Mouse (Mus musculus): ENCODE results near the gene Hist1h2ai.

DNA sequence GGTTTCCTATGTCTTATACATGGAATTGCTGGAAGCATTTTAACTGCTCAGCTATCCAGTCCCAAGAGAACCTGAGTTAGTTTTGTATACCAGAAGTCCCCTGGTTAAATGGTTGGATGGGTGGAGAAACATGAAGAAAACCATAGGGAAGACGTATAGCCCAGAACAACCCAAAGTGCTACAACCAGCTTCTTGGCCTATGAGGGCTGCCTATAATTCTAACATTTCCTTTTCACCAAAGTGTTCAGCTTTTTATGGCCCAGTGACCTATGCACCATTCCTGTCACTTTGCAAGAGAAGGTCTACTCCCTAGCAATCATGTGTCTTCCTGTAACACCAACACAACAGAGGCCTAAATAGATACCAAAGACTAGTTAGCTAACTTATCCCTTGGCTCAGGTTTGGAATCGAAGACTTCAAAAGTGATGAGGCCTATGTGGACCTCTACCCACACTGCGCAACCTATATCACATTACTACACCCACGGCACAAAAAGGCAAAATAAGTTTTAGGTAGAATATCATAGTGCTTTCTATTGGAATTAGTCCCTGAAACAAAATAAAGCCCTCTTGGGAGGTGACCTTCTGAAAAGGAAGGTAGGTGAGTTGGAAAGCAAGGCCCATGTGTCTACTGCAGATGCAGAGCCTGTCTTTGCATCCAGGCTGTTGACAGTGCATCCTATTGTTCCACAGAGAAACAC is 2.3 kb downstream of the Hist1h2ai start:
- TF ChIP-seq GATA1 (IDR thresholded peaks at IDR 0.05; ENCODE audit: low read length) (no peak), TAL1 (IDR thresholded peaks at IDR 0.05; ENCODE audit: low read length) (no peak)
